Mouse (Mus musculus) C2C12 (cell line): Measurements from ENCODE around the gene Lzts2.
"Not testable (repeated sequence)": the region's sequence is repeated elsewhere in the genome, so short reads cannot be mapped to it uniquely, and the experiment has no call there.

Experiments used
- CTCF ChIP-seq: IDR thresholded peaks from one replicate; pipeline ENCODE4 v1.5.1; 2011; ENCODE audit not compliant: control insufficient read depth, insufficient read depth, insufficient read length
- MAX ChIP-seq: IDR thresholded peaks from one replicate; pipeline ENCODE4 v1.6.1; 2011; ENCODE audit warnings: mild to moderate bottlenecking, control low read depth
- MYOD1 ChIP-seq: IDR thresholded peaks from one replicate; pipeline ENCODE4 v1.6.1; 2011; ENCODE audit warnings: low read depth; ENCODE audit not compliant: control insufficient read depth, insufficient read length
- MYOG ChIP-seq: IDR thresholded peaks from one replicate; pipeline ENCODE4 v1.6.1; 2011; ENCODE audit not compliant: control insufficient read depth, insufficient read length; ENCODE audit errors: extremely low read depth

DNA sequence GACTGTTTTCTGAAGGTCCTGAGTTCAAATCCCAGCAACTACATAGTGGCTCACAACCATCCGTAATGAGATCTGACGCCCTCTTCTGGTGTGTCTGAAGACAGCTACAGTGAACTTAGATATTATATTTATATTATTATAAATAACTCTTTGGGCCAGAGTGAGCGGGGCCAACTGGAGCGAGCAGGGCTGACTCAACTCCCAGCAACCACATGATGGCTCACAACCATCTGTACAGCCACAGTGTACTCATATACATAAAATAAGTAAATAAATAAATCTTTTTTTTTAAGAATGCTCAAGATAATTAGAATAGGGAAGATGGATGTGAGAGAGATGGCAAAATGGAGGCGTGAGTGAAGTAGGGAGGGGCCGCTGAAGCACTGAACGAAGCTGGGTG lies 24.0 kb downstream of the Lzts2 start:
- not testable (repeated sequence) for TF ChIP-seq CTCF, MAX, MYOD1, MYOG
